Mouse (Mus musculus) G1E (cell line): Measurements from ENCODE around the gene Ahsa1. TPM values are rescaled to one million over a fixed set of nuclear protein-coding genes. Genes with fewer than 3 reads are reported as not detected.
A peak's percentile ranks its signal among the peaks of the same experiment; 100 is the strongest.

Experiments
- ATAC-seq: 2 replicates; pipeline ENCODE4 v1.8.0; 2016; ENCODE audit warnings: mild to moderate bottlenecking; ENCODE audit not compliant: insufficient number of reproducible peaks, poor library complexity, low FRiP score, severe bottlenecking; ENCODE audit errors: extremely low read depth
- DNase-seq: peaks from one replicate; pipeline ENCODE4 v3.0.0; 2012; ENCODE audit warnings: low spot score
- H3K27me3 ChIP-seq: 2 replicates; pipeline ENCODE4 v1.6.1; 2012; ENCODE audit warnings: mild to moderate bottlenecking, low read length, inconsistent platforms; ENCODE audit not compliant: insufficient read depth
- H3K36me3 ChIP-seq: replicated peaks from 2 replicates; pipeline ENCODE3; 2012; ENCODE audit warnings: mild to moderate bottlenecking, inconsistent platforms
- H3K4me1 ChIP-seq: 2 replicates; pipeline ENCODE4 v1.6.1; 2012; ENCODE audit warnings: low read depth, low read length, inconsistent platforms, mixed read lengths; ENCODE audit not compliant: insufficient read depth
- H3K4me3 ChIP-seq: 2 replicates; pipeline ENCODE4 v1.5.1; 2012; ENCODE audit warnings: low read depth, mild to moderate bottlenecking, inconsistent platforms, low read length, moderate library complexity, mixed read lengths
- H3K9me3 ChIP-seq: replicated peaks from 2 replicates; pipeline ENCODE4 v1.6.1; 2012; ENCODE audit warnings: inconsistent platforms
- CTCF ChIP-seq: IDR thresholded peaks from 2 replicates; pipeline ENCODE4 v1.5.1; 2012; ENCODE audit warnings: low read depth, low read length, inconsistent platforms, mixed read lengths
- GATA1 ChIP-seq: IDR thresholded peaks from 2 replicates; pipeline ENCODE4 v1.6.1; 2012; ENCODE audit warnings: borderline replicate concordance, low read length, inconsistent platforms, mixed read lengths
- GATA2 ChIP-seq: IDR thresholded peaks from 2 replicates; pipeline ENCODE4 v1.6.1; 2012; ENCODE audit warnings: low read depth, low read length, inconsistent platforms, borderline replicate concordance
- POLR2AphosphoS5 ChIP-seq: IDR thresholded peaks from 2 replicates; pipeline ENCODE4 v1.6.1; 2012; ENCODE audit warnings: low read depth, low read length, inconsistent platforms; ENCODE audit not compliant: insufficient replicate concordance
- TAL1 ChIP-seq: conservative IDR thresholded peaks from 2 replicates; pipeline ENCODE4 v1.6.1; 2012; ENCODE audit warnings: low read depth, low read length, inconsistent platforms, mixed read lengths
- polyA plus RNA-seq: library from polyadenylated mRNA; stranded (reverse); fragments of >175 nt; gene quantifications from 2 replicates; pipeline ENCODE4 v1.2.3, GENCODE M21; 2012
- total RNA-seq, 2 experiments: library from RNA; stranded (forward) in 1 of 2; stranded (reverse) in 1 of 2; fragments of 200-1000 nt in 1 of 2; fragments of >200 nt in 1 of 2; fragmentation: Nextera tagmentation in 1 of 2; gene quantifications; 2 replicates each; pipeline ENCODE4 v1.2.3; 2014 to 2017

Ahsa1 gene
- total and polyA plus RNA-seq, 3 experiments: 144 to 400 (median 207) TPM

DNA sequence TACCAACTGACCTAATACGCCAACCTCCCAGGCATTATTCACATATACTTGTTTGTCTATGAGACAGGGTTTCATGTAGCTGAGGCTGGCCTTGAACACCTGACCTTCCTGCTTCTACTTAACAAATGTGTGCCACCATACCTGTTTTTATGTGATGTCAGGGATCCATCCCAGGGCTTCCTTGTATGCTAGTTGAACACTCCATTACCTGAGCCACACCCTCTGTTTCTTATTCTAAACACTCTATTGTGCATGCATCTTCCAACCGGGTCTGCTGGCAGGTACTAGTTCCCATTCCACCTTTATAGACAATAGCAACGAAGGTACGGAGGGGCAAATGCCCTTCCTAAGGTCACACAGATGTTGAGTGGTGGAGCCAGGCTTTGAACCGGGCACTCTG is 22.8 kb downstream of the Ahsa1 start:
- DNase-seq (no peak), ATAC-seq (no peak)
- Histone ChIP-seq H3K27me3 (peaks cover 53% of the 10 kb centered on the region), H3K9me3 (peaks cover 9% of the 10 kb centered on the region; the same call in 1 of the 2 replicates), H3K4me1 (peaks cover 4% of the 10 kb centered on the region), H3K36me3 (no peaks in the 10 kb centered on the region), H3K4me3 (no peak overlapping the region)
- TF ChIP-seq TAL1 (no peak), CTCF (no peak), POLR2AphosphoS5 (no peak), GATA2 (no peak), GATA1 (no peak)

DNA sequence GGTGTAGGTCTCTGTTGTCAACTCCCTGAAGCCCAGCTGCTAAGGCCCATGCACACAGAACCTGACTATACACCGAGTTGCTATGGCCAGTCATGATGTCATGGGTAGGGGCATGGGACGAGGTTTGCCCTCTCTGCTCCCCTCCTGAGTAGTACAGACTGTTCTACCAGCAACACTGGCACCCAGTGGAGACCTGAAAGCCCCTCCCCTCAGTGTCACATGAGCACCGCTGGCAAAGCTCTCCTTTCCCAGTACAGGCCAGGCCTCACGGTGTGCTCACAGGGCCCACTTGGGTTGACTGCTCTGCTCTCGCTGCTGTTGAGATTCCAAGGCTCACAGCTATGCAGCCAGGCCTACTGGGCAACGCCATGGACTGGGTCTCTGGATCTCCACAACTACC is 27.7 kb downstream of the Ahsa1 start:
- Histone ChIP-seq H3K4me3 (no peak overlapping the region), H3K9me3 (no peaks in the 10 kb centered on the region), H3K27me3 (peaks cover 49% of the 10 kb centered on the region), H3K36me3 (no peaks in the 10 kb centered on the region), H3K4me1 (peaks cover 11% of the 10 kb centered on the region)
- no peak for TF ChIP-seq TAL1
- TF ChIP-seq GATA2: no peak
- no peak for TF ChIP-seq CTCF
- no peak for TF ChIP-seq GATA1
- no peak for TF ChIP-seq POLR2AphosphoS5
- DNase-seq (no peak), ATAC-seq (no peak)

DNA sequence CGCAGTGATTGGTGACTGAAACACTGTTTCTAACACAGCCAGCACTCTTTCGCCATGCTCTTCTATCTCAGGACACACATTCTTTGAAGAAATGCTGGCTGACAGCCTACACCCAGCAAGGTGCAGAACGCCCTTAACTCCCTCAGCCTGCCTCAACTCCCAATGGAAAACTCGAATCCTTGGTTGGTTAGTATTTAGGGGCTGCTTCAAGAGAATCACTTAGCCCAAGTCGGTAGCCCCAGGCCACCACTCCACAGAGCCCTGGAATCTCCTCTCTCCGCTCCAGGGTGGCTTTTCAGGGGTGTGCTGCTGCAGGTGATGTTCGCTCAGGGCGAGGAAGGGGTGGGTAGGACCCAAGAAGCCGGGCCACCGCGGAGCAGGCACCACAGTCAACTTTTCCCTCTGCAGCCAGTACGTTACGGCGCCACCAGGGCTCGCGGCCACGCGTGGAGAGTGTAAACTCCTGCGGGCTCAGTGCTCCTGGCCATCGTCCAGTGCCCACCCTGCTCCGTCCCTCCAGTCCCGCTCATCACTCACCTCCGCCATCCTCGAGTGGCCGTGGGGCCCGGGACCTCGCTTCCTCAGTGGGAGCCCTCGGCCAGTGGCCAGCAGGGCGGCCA is 32.9 kb downstream of the Ahsa1 start:
- H3K4me3 ChIP-seq: peak overlapping the region; percentile 69
- peaks cover 15% of the 10 kb centered on the region for H3K9me3 ChIP-seq
- ATAC-seq (no peak), DNase-seq (no peak)
- no peaks in the 10 kb centered on the region for H3K36me3 ChIP-seq
- peaks cover 45% of the 10 kb centered on the region for H3K27me3 ChIP-seq
- TF ChIP-seq GATA1 (no peak), GATA2 (no peak), POLR2AphosphoS5 (no peak), TAL1 (no peak), CTCF (no peak)
- peaks cover 20% of the 10 kb centered on the region for H3K4me1 ChIP-seq

DNA sequence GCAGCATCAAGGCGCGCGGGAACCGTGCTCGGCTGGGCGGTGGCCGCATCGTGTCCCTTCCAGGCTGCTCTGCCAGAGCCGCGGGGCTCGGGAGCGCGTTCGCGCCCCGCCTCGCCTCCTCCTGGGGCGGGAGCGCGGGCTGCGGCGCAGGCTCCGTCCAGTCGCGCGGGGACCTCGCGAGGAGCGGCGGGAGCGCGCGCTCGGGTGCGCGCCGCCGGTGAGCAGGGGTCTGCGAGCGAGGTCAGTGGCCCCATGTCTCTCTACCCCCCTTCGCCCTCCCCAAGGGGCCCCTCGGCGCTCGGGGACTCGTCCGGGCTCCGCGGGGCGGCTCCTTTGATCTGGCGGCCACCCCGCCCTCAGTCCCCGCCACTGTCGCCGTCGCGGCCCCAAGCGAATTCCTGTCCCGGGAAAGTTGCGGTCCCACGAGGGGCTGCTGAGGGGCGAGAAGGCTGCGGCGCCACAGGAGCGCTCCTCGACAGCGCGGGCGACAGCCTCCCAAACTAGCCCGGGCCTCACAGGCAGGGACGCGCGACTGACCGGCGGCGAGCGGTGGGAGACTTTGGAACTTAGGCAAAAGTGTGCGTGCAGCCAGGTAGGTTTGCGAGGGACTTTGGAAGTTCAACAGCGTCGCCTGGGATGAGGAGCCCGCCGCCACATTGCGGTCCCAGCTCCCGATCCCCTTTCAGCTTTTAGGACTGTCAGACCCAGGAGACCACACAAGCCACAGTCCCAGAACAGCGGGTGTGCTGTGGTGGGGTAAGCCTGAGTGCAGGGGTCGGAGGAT is 33.6 kb downstream of the Ahsa1 start, which contains the start of gene Ism2:
Gene Ism2 (minus strand): TSS at position 49 of the 784 bp plus-strand sequence.
- TF ChIP-seq CTCF (no peak), GATA1 (no peak), POLR2AphosphoS5 (no peak), GATA2 (no peak), TAL1 (no peak)
- H3K9me3 ChIP-seq: peaks cover 15% of the 10 kb centered on the region
- H3K4me1 ChIP-seq: peaks cover 20% of the 10 kb centered on the region
- DNase-seq (no peak), ATAC-seq (no peak)
- peak within 1 kb of the TSS; percentile 69 for H3K4me3 ChIP-seq
- H3K36me3 ChIP-seq: no peaks in the 10 kb centered on the region
- peaks cover 43% of the 10 kb centered on the region for H3K27me3 ChIP-seq

DNA sequence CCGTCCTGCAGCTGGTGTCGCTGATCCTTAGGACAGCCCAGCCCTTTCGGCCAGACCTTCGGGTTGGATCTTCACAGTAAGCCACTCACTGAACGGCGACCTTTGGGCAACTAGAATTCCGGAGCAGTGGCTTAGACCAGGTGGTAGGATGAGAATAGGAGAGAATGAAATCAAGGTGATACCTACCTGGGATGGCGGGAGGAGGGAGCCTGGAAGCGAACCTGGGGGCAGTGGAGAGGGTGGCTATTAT is 34.1 kb downstream of the Ahsa1 start:
- H3K4me1 ChIP-seq: peaks cover 20% of the 10 kb centered on the region
- H3K27me3 ChIP-seq: peaks cover 38% of the 10 kb centered on the region
- no peaks in the 10 kb centered on the region for H3K36me3 ChIP-seq
- H3K4me3 ChIP-seq: peak overlapping the region; percentile 69; the same call in 1 of the 2 replicates
- DNase-seq: no peak
- TF ChIP-seq POLR2AphosphoS5: no peak
- TF ChIP-seq GATA1: no peak
- TF ChIP-seq GATA2: no peak
- no peak for TF ChIP-seq CTCF
- no peak for TF ChIP-seq TAL1
- peaks cover 15% of the 10 kb centered on the region for H3K9me3 ChIP-seq
- ATAC-seq: no peak

DNA sequence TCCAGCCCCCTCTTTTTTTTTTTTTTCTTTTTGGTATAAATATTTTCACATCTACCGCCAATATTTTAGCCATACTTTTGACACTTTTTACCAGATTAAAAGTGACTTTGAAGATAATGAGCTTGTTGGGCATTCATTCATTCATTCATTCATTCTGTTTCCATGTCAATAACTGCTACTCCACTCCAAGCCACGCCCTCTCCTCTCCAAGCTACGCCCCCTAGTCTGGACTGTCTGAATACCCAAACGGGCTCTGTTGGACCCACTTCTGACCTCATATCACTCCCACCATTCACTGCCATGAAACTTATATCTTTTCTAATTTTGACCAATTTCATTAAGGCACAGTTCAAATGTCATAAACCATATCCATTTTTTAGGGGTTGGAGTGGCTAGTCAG is 34.9 kb downstream of the Ahsa1 start:
- peaks cover 15% of the 10 kb centered on the region for H3K4me1 ChIP-seq
- DNase-seq (no peak), ATAC-seq (no peak)
- H3K27me3 ChIP-seq: peaks cover 33% of the 10 kb centered on the region
- H3K36me3 ChIP-seq: no peaks in the 10 kb centered on the region
- H3K4me3 ChIP-seq: no peak overlapping the region
- H3K9me3 ChIP-seq: peaks cover 15% of the 10 kb centered on the region
- TF ChIP-seq CTCF (no peak), GATA1 (no peak), POLR2AphosphoS5 (no peak), GATA2 (no peak), TAL1 (no peak)
